Mouse (Mus musculus) midbrain, embryonic 16.5 days (tissue): ENCODE measurements around the gene Neurl3. TPM values are rescaled to one million over a fixed set of nuclear protein-coding genes. Genes with fewer than 3 reads are reported as not detected.

Experiments
- ATAC-seq: fragments of 200-750 bp; cut with Nextera tagmentation; 2 replicates; pipeline ENCODE4 v1.8.0; 2017; ENCODE audit warnings: moderate TSS enrichment
- H3K27ac ChIP-seq: fragments of 300-500 bp; sonication (generic); 2 replicates; pipeline ENCODE4 v1.5.1; 2014; ENCODE audit warnings: mild to moderate bottlenecking, low read length, mixed read lengths
- H3K27me3 ChIP-seq: fragments of 300-500 bp; sonication (generic); 2 replicates; pipeline ENCODE4 v1.6.1; 2014; ENCODE audit warnings: low read depth, low read length, mixed read lengths; ENCODE audit not compliant: control insufficient read depth, insufficient read depth
- H3K36me3 ChIP-seq: fragments of 300-500 bp; sonication (generic); 2 replicates; pipeline ENCODE4 v1.6.1; 2014; ENCODE audit warnings: mild to moderate bottlenecking, low read length, moderate library complexity, mixed read lengths; ENCODE audit not compliant: control insufficient read depth, insufficient read depth
- H3K4me1 ChIP-seq: fragments of 300-500 bp; sonication (generic); 2 replicates; pipeline ENCODE4 v1.6.1; 2014; ENCODE audit warnings: mild to moderate bottlenecking, low read length, mixed read lengths; ENCODE audit not compliant: control insufficient read depth, insufficient read depth
- H3K4me2 ChIP-seq: fragments of 300-500 bp; sonication (generic); 2 replicates; pipeline ENCODE4 v1.6.1; 2014; ENCODE audit warnings: mild to moderate bottlenecking, low read length, mixed read lengths
- H3K4me3 ChIP-seq: fragments of 300-500 bp; sonication (generic); 2 replicates; pipeline ENCODE4 v1.5.1; 2014; ENCODE audit warnings: low read depth, mild to moderate bottlenecking, low read length, moderate library complexity, mixed read lengths
- H3K9ac ChIP-seq: fragments of 300-500 bp; sonication (generic); 2 replicates; pipeline ENCODE4 v1.6.1; 2014; ENCODE audit warnings: low read depth, low read length, mixed read lengths
- H3K9me3 ChIP-seq: fragments of 300-500 bp; sonication (generic); replicated peaks from 2 replicates; pipeline ENCODE4 v1.6.1; 2014; ENCODE audit warnings: mild to moderate bottlenecking, low read length, mixed read lengths; ENCODE audit not compliant: control insufficient read depth, poor library complexity, severe bottlenecking
- WGBS: fragments of 180-500 bp; shearing (Covaris S2); extraction: QIAGEN DNeasy Blood & Tissue Kit; methylation state at CpG from one replicate; pipeline ENCODE4 v1.1.7; 2014; 5-methylcytosine and 5-hydroxymethylcytosine counted together
- polyA plus RNA-seq: library from polyadenylated mRNA; unstranded; fragments of >200 nt; fragmentation: Nextera tagmentation; extraction: Ambion mirVana; gene quantifications from 2 replicates; pipeline ENCODE4 v1.2.1, GENCODE M21; 2015

Neurl3 gene
- polyA plus RNA-seq, 1 experiment from 2014 or later = 1.2 TPM

GRCm38 (mm10) chr1:36302273-36302672 is 27.8 kb upstream of the Neurl3 start:
- Histone ChIP-seq H3K4me1 (peaks cover 5% of the 10 kb centered on the region; the same call in 1 of the 2 replicates), H3K9ac (no peak overlapping the region), H3K27ac (no peak overlapping the region), H3K4me2 (no peak overlapping the region), H3K9me3 (no peaks in the 10 kb centered on the region), H3K36me3 (no peaks in the 10 kb centered on the region), H3K27me3 (no peaks in the 10 kb centered on the region; the same call in none of the 2 replicates), H3K4me3 (no peak overlapping the region)
- 75% methylated on average over 8 of the region's 8 CpGs for WGBS
- no peak for ATAC-seq

- no peaks in the 10 kb centered on the region for H3K9me3 ChIP-seq
- H3K4me1 ChIP-seq = peaks cover 5% of the 10 kb centered on the region; the same call in 1 of the 2 replicates
- no peak overlapping the region for H3K4me2 ChIP-seq
- no peak overlapping the region for H3K9ac ChIP-seq
- H3K27ac ChIP-seq = no peak overlapping the region
- no peaks in the 10 kb centered on the region; the same call in none of the 2 replicates for H3K27me3 ChIP-seq
- H3K4me3 ChIP-seq = no peak overlapping the region
- H3K36me3 ChIP-seq = no peaks in the 10 kb centered on the region
- no peak for ATAC-seq
- 90% methylated on average over 6 of the region's 6 CpGs for WGBS
Measured at GRCm38 (mm10) chr1:36300486-36300885, 26.0 kb upstream of the Neurl3 start.

- H3K4me1 ChIP-seq = peaks cover 5% of the 10 kb centered on the region; the same call in 1 of the 2 replicates
- H3K27ac ChIP-seq = no peak overlapping the region
- WGBS = 55% methylated on average over 2 of the region's 2 CpGs
- no peaks in the 10 kb centered on the region for H3K36me3 ChIP-seq
- H3K27me3 ChIP-seq = no peaks in the 10 kb centered on the region; the same call in none of the 2 replicates
- no peak overlapping the region for H3K9ac ChIP-seq
- no peak overlapping the region for H3K4me3 ChIP-seq
- no peak overlapping the region for H3K4me2 ChIP-seq
- H3K9me3 ChIP-seq = no peaks in the 10 kb centered on the region
- ATAC-seq = no peak
Measured at GRCm38 (mm10) chr1:36299676-36300075, 25.2 kb upstream of the Neurl3 start.

DNA sequence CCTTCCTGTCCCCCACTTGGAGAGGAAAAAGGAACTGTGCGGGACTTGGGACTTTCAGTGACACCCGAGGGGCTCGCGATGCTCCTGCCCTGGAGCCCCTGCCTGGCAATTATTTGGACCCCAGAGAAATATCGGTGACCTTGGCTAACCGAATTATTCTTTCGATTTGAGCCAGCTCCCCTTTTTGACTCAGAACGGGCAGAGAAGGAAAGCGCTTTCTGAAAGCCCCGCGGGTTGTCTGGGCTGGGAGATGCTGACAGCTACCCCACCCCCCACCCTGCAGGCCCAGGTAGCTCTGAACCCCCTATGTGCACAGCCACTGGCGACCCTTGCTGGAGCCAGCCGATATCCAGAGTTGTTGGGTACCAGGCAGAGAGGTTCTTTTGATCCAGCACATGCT is 24.6 kb upstream of the Neurl3 start:
- no peaks in the 10 kb centered on the region for H3K36me3 ChIP-seq

DNA sequence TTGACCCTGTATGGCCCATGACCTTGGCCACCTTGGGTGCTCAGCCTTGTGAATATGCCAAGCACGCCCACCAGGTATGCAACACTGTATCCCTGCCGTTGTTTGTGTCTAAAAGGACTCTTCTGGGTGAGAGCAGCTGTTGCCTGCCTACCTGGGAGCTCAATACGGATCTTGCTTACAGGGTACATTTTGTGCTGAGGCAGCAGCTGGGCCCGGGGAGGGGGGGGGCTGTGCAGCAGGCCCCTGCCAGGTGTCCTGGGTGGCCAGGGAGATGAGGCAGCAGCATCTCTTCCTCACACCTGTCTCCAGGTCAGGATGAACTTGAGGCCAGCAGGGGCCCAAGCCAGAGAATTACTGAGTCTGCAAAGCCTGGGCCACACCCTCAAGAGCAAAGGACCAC is 23.6 kb upstream of the Neurl3 start:
- H3K36me3 ChIP-seq = no peaks in the 10 kb centered on the region
- no peak overlapping the region for H3K27ac ChIP-seq
- no peaks in the 10 kb centered on the region for H3K9me3 ChIP-seq
- 82% methylated on average over 4 of the region's 4 CpGs for WGBS
- no peak overlapping the region for H3K4me3 ChIP-seq
- no peak for ATAC-seq
- no peaks in the 10 kb centered on the region; the same call in none of the 2 replicates for H3K27me3 ChIP-seq
- peaks cover 3% of the 10 kb centered on the region; the same call in 1 of the 2 replicates for H3K4me1 ChIP-seq
- no peak overlapping the region for H3K9ac ChIP-seq
- H3K4me2 ChIP-seq = no peak overlapping the region

More for the DNA sequence above, 24.6 kb upstream of the Neurl3 start:
- Histone ChIP-seq H3K9ac (no peak overlapping the region), H3K4me1 (peaks cover 5% of the 10 kb centered on the region; the same call in 1 of the 2 replicates), H3K27ac (no peak overlapping the region), H3K4me3 (no peak overlapping the region), H3K27me3 (no peaks in the 10 kb centered on the region; the same call in none of the 2 replicates), H3K4me2 (no peak overlapping the region), H3K9me3 (no peaks in the 10 kb centered on the region)
- 28% methylated on average over 13 of the region's 13 CpGs for WGBS
- ATAC-seq = no peak

DNA sequence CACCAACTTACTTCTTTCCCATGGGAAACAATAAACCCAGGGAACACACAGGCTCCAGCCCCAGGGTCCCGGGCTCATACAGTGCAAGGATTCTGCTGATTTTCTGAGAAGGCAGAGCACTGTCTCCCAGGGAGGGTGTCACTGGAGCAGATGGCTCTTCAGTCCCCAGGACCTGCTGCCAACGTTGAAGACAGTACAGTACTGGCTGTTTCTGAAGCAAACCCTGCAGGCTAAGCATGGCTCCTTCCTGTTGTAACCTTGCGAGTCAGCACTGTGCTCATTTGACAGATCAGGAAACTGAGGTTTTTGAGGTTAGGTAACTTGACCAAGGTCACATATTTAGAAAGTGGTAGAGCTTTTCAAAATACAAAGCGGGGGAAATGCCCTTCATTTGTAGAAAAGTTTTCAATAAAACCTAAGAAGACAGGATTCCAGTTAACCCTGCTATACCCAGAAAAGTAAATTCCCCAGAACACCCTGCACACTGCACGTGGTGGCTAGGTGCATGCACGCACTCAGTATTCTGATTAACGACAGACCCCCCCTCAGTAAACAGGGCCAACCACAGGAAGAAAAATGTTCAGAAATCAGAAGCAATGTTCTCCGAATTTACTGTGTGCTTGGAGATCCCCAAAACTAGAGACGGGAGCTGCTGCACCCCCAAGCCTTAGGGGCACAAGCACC is 22.1 kb upstream of the Neurl3 start:
- H3K27ac ChIP-seq = no peak overlapping the region
- no peaks in the 10 kb centered on the region for H3K4me1 ChIP-seq
- H3K4me3 ChIP-seq = no peak overlapping the region
- H3K9me3 ChIP-seq = no peaks in the 10 kb centered on the region
- no peak overlapping the region for H3K4me2 ChIP-seq
- H3K9ac ChIP-seq = no peak overlapping the region
- H3K36me3 ChIP-seq = no peaks in the 10 kb centered on the region
- no peak for ATAC-seq
- H3K27me3 ChIP-seq = no peaks in the 10 kb centered on the region; the same call in none of the 2 replicates
- 76% methylated on average over 9 of the region's 9 CpGs for WGBS

DNA sequence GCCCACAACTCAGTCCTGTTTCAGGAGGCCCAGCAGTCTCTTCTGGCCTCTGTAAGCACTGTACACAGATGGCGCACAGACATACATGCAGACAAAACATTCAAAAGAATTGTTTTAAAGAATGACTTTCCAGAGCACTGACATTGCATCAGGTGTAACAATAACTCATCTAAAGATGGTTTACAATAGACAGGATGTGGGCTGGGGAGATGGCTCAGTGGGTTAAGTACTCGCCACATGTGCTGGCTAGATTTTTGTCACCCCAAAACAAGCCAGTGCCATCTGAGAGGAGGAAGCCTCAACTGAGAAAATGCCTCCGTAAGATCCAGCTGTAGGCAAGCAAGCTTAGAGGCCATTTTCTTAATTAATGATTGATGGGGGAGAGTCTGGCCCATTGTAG is 19.9 kb upstream of the Neurl3 start:
- Histone ChIP-seq H3K9ac (no peak overlapping the region), H3K4me2 (no peak overlapping the region), H3K9me3 (no peaks in the 10 kb centered on the region), H3K4me1 (no peaks in the 10 kb centered on the region), H3K27ac (no peak overlapping the region), H3K27me3 (no peaks in the 10 kb centered on the region; the same call in none of the 2 replicates), H3K4me3 (no peak overlapping the region), H3K36me3 (no peaks in the 10 kb centered on the region)
- WGBS = 87% methylated on average over 3 of the region's 3 CpGs
- no peak for ATAC-seq

GRCm38 (mm10) chr1:36293470-36293869 is 19.0 kb upstream of the Neurl3 start:
- 93% methylated on average over 8 of the region's 8 CpGs for WGBS
- ATAC-seq = no peak

DNA sequence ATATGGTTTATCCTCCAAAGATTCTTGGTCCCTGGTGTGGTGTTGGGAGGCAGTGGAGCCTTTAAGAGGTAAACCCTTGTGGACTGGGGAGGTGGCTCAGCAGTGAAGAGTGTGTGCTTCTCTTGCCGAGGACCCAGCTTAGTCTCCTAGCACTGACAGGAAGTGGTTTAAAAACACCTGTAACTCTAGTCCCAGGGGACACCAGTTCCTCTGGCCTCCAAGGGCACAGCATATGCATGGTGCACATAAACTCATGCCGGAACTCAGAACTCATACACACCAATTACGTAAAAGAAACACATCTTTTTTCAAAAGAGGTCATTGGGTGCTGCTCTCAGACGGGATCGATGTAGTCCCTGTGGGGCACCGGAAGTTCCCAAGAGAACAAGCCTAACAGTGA is 7.4 kb upstream of the Neurl3 start:
- Histone ChIP-seq H3K36me3 (no peaks in the 10 kb centered on the region), H3K9ac (no peak overlapping the region), H3K27me3 (no peaks in the 10 kb centered on the region), H3K4me3 (no peak overlapping the region), H3K9me3 (no peaks in the 10 kb centered on the region), H3K27ac (no peak overlapping the region), H3K4me2 (no peak overlapping the region), H3K4me1 (no peaks in the 10 kb centered on the region)
- no peak for ATAC-seq
- WGBS = 93% methylated on average over 6 of the region's 6 CpGs

More at GRCm38 (mm10) chr1:36293470-36293869, 19.0 kb upstream of the Neurl3 start:
- no peak overlapping the region for H3K9ac ChIP-seq
- no peaks in the 10 kb centered on the region for H3K36me3 ChIP-seq
- no peak overlapping the region for H3K27ac ChIP-seq
- no peaks in the 10 kb centered on the region; the same call in none of the 2 replicates for H3K27me3 ChIP-seq
- no peak overlapping the region for H3K4me2 ChIP-seq
- H3K4me3 ChIP-seq = no peak overlapping the region
- H3K4me1 ChIP-seq = no peaks in the 10 kb centered on the region
- no peaks in the 10 kb centered on the region for H3K9me3 ChIP-seq
